Mouse (Mus musculus) stomach, postnatal 0 days (tissue): ENCODE results near the gene Fxyd5.

Experiments
- CTCF ChIP-seq: IDR thresholded peaks from 2 replicates; pipeline ENCODE4 v1.5.1; 2016; ENCODE audit warnings: antibody characterized with exemption, low read depth, mild to moderate bottlenecking, moderate library complexity
- EP300 ChIP-seq: optimal IDR thresholded peaks from 2 replicates; pipeline ENCODE3; 2016; ENCODE audit warnings: antibody characterized with exemption

- TF ChIP-seq CTCF = no peak
- no peak for TF ChIP-seq EP300
Observed at GRCm38 (mm10) chr7:31041662-31042315, 492 bp downstream of the Fxyd5 start.
